Mouse (Mus musculus) liver, embryonic 14.5 days (tissue): Measurements from ENCODE around the gene Arid3a.

ENCODE experiments used
- CTCF ChIP-seq: IDR thresholded peaks from 2 replicates; pipeline ENCODE4 v1.5.1; 2016; ENCODE audit warnings: antibody characterized with exemption, low read depth, control low read depth
- EP300 ChIP-seq: IDR thresholded peaks from 2 replicates; pipeline ENCODE4 v1.6.1; 2016; ENCODE audit warnings: antibody characterized with exemption, low read depth

DNA sequence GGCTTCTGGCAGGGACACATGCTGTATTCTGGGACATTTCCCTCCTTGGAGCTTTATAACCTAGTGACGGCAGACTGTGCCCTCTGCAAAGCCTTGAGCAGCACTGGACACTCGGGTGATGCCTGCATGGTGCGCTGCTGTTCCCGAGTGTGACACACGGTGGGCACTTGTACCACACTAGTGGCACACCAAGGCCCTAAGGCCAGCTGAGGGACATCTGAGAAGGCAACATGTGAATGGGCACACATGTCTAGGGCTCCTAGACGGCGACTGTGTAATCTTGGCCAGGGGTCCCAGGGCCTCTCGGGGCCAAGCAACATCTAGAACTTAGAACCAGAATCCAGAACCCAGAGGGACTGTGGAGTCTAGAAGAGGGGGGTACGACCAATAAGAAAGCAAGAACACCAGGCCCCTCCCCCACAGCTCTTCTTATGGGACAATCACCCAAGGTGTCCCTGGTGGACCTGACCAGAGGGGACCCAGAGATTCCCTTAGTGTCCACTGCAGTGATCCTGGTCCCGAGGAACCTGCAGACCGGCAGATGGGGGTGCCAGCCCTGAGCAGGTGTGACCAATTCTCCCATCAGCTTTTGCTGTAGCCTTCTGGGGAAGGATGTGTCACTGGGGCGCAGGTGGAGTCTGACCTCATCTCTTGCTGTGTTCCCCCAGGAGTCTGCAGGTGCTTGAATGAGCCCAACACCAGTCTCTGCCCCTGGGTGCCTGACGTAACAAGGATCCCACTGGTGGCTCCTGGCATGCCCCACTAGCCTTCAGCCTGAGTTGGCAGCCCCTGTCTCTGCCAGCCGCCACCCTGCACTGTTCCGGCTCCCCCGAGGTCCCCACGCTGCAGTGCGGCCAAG lies 3.4 kb downstream of the Arid3a start:
- TF ChIP-seq CTCF, result no peak
- TF ChIP-seq EP300, result no peak
